Mouse (Mus musculus) heart, embryonic 16.5 days (tissue): ENCODE measurements around the gene Pik3cb. TPM values are rescaled to one million over a fixed set of nuclear protein-coding genes. Genes with fewer than 3 reads are reported as not detected.

Experiments
- ATAC-seq: fragments of 200-750 bp; cut with Nextera tagmentation; replicated peaks from 2 replicates; pipeline ENCODE4 v1.8.0; 2017; ENCODE audit warnings: moderate number of reproducible peaks; ENCODE audit not compliant: insufficient read depth, low FRiP score; ENCODE audit errors: extremely low read depth
- H3K27ac ChIP-seq: fragments of 300-500 bp; sonication (generic); 2 replicates; pipeline ENCODE4 v1.5.1; 2014; ENCODE audit warnings: mild to moderate bottlenecking, low read length, control low read depth, moderate library complexity
- H3K27me3 ChIP-seq: fragments of 300-500 bp; sonication (generic); 2 replicates; pipeline ENCODE4 v1.6.1; 2014; ENCODE audit warnings: low read length, mixed read lengths; ENCODE audit not compliant: control insufficient read depth, insufficient read depth
- H3K36me3 ChIP-seq: fragments of 300-500 bp; sonication (generic); 2 replicates; pipeline ENCODE4 v1.6.1; 2014; ENCODE audit not compliant: control insufficient read depth, insufficient read depth
- H3K4me1 ChIP-seq: fragments of 300-500 bp; sonication (generic); 2 replicates; pipeline ENCODE4 v1.6.1; 2014; ENCODE audit warnings: low read length, mixed read lengths; ENCODE audit not compliant: control insufficient read depth, insufficient read depth
- H3K4me2 ChIP-seq: fragments of 300-500 bp; sonication (generic); 2 replicates; pipeline ENCODE4 v1.6.1; 2014; ENCODE audit warnings: low read depth, mild to moderate bottlenecking, control low read depth, low read length
- H3K4me3 ChIP-seq: fragments of 300-500 bp; sonication (generic); 2 replicates; pipeline ENCODE4 v1.5.1; 2014; ENCODE audit warnings: mild to moderate bottlenecking, control low read depth, low read length
- H3K9ac ChIP-seq: fragments of 300-500 bp; sonication (generic); 2 replicates; pipeline ENCODE4 v1.6.1; 2014; ENCODE audit warnings: low read length, control low read depth
- H3K9me3 ChIP-seq: fragments of 300-500 bp; sonication (generic); replicated peaks from 2 replicates; pipeline ENCODE4 v1.6.1; 2016; ENCODE audit warnings: low read length; ENCODE audit not compliant: control insufficient read depth
- WGBS: fragments of 180-500 bp; shearing (Covaris S2); extraction: QIAGEN DNeasy Blood & Tissue Kit; methylation state at CpG from one replicate; pipeline ENCODE4 v1.1.7; 2014; 5-methylcytosine and 5-hydroxymethylcytosine counted together
- polyA plus RNA-seq: library from polyadenylated mRNA; unstranded; fragments of >200 nt; fragmentation: Nextera tagmentation; extraction: Ambion mirVana; gene quantifications from 2 replicates; pipeline ENCODE4 v1.2.1, GENCODE M21; 2015

The Pik3cb gene
- polyA plus RNA-seq, 1 experiment from 2014 or later, result 0.98 TPM

- Histone ChIP-seq H3K4me1 (no peaks in the 10 kb centered on the region), H3K9ac (no peak overlapping the region), H3K27ac (no peak overlapping the region), H3K4me2 (no peak overlapping the region), H3K27me3 (no peaks in the 10 kb centered on the region), H3K9me3 (no peaks in the 10 kb centered on the region), H3K36me3 (no peaks in the 10 kb centered on the region), H3K4me3 (no peak overlapping the region)
- ATAC-seq, result no peak
- 78% methylated on average over 6 of the region's 6 CpGs for WGBS
Observed at GRCm38 (mm10) chr9:99017679-99018078, 122.7 kb downstream of the Pik3cb start.

GRCm38 (mm10) chr9:99016759-99017158 is 123.7 kb downstream of the Pik3cb start:
- no peak for ATAC-seq

DNA sequence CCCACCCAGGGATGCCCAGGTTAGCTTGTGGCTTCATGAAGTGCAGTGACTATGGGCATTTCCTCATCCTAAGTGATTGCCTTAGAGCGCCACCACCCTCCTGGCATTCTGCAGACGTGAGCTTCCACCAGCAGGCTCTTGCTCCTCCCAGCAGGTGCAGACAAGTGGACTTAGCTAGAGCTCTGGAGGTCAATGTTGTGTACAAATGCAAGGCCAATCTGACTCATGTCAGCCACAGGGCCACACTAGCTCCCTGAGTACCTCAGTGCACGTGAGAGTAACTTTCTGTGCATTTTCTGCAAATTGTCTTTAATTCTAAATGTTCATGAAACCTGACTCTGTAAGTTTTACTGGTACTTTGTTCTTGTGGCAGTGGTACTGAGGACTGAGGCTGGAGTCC is 124.1 kb downstream of the Pik3cb start:
- ATAC-seq, result no peak
- Histone ChIP-seq H3K4me2 (no peak overlapping the region), H3K27ac (no peak overlapping the region), H3K9ac (no peak overlapping the region), H3K27me3 (no peaks in the 10 kb centered on the region), H3K4me1 (no peaks in the 10 kb centered on the region), H3K4me3 (no peak overlapping the region), H3K9me3 (no peaks in the 10 kb centered on the region), H3K36me3 (no peaks in the 10 kb centered on the region)
- WGBS, result 65% methylated on average over 3 of the region's 3 CpGs

More at GRCm38 (mm10) chr9:99016759-99017158, 123.7 kb downstream of the Pik3cb start:
- Histone ChIP-seq H3K4me3 (no peak overlapping the region), H3K4me2 (no peak overlapping the region), H3K9ac (no peak overlapping the region), H3K4me1 (no peaks in the 10 kb centered on the region), H3K27ac (no peak overlapping the region), H3K9me3 (no peaks in the 10 kb centered on the region), H3K27me3 (no peaks in the 10 kb centered on the region), H3K36me3 (no peaks in the 10 kb centered on the region)
- WGBS, result 63% methylated on average over 3 of the region's 3 CpGs

DNA sequence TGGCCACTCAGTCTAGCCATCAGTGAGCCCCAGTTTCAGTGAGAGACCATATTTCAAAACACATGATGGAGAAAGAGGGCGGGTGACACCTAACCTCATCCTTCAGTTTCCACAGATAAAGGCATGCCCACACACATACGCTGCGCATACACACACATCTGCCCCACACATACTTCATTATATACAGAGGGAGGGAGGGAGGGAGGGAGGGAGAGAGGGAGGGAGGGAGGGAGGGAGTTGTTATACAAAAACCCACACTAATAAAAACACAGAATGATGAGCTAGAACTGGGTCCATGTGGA is 130.6 kb downstream of the Pik3cb start:
- WGBS, result 90% methylated on average over 3 of the region's 3 CpGs
- Histone ChIP-seq H3K27ac (no peak overlapping the region), H3K4me2 (no peak overlapping the region), H3K4me1 (peaks cover 3% of the 10 kb centered on the region; the same call in 1 of the 2 replicates), H3K9ac (no peak overlapping the region), H3K4me3 (no peak overlapping the region), H3K36me3 (peaks cover 4% of the 10 kb centered on the region), H3K27me3 (no peaks in the 10 kb centered on the region), H3K9me3 (no peaks in the 10 kb centered on the region)
- ATAC-seq, result no peak

GRCm38 (mm10) chr9:99009069-99009897 is 131.1 kb downstream of the Pik3cb start:
- WGBS, result 60% methylated on average over 12 of the region's 12 CpGs
- no peak overlapping the region for H3K9ac ChIP-seq
- no peak overlapping the region for H3K27ac ChIP-seq
- H3K4me3 ChIP-seq, result no peak overlapping the region
- no peaks in the 10 kb centered on the region for H3K27me3 ChIP-seq
- peaks cover 4% of the 10 kb centered on the region for H3K36me3 ChIP-seq
- no peaks in the 10 kb centered on the region for H3K9me3 ChIP-seq
- H3K4me1 ChIP-seq, result peaks cover 3% of the 10 kb centered on the region; the same call in 1 of the 2 replicates
- no peak overlapping the region for H3K4me2 ChIP-seq
- no peak for ATAC-seq

DNA sequence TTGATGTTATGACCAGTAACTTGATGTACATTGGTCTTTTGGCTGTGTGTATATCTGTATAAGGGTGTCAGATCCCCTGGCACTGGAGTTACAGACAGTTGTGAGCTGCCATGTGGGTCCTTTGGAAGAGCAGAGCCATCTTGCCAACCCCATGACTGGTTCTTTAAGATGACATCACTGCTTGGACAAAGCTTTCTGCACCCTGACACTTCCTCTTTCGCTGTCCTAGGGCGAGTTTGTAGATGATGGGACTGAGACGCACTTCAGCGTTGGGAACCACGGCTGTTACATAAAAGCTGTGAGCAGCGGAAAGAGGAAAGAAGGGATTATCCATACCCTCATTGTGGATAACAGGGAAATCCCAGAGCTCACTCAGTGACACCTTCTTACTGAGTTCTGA is 139.1 kb downstream of the Pik3cb start:
- H3K4me2 ChIP-seq, result no peak overlapping the region
- H3K27me3 ChIP-seq, result no peaks in the 10 kb centered on the region
- H3K27ac ChIP-seq, result no peak overlapping the region
- no peak overlapping the region for H3K4me3 ChIP-seq
- H3K36me3 ChIP-seq, result peaks cover 14% of the 10 kb centered on the region
- no peak for ATAC-seq
- WGBS, result 90% methylated on average over 6 of the region's 6 CpGs
- H3K4me1 ChIP-seq, result no peaks in the 10 kb centered on the region
- H3K9me3 ChIP-seq, result no peaks in the 10 kb centered on the region
- no peak overlapping the region for H3K9ac ChIP-seq

GRCm38 (mm10) chr9:98999881-99000339 is 140.5 kb downstream of the Pik3cb start:
- no peak overlapping the region for H3K4me2 ChIP-seq
- H3K9ac ChIP-seq, result no peak overlapping the region
- no peak overlapping the region for H3K4me3 ChIP-seq
- no peaks in the 10 kb centered on the region for H3K4me1 ChIP-seq
- H3K36me3 ChIP-seq, result peaks cover 10% of the 10 kb centered on the region
- no peaks in the 10 kb centered on the region for H3K9me3 ChIP-seq
- WGBS, result 64% methylated on average over 9 of the region's 9 CpGs
- no peaks in the 10 kb centered on the region for H3K27me3 ChIP-seq
- no peak for ATAC-seq
- H3K27ac ChIP-seq, result no peak overlapping the region

DNA sequence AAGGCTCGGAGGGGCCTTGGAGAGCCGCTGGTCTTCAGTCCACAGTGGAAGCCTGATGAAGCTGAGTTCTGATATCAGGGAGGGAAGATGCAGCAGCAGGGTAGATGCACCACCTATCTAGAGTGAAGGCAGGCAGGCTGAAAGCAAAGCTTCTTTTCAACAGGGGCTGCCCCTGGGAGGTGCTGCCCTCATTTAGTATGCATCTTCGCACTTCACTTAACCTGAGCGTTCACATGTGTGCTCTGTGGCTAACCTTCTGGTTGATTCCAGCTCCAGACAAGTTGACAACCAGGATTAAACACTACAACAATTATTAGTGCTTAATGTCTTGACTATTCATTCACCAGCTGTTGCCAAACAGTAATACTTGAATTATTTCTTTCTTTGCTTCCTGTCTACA is 146.3 kb downstream of the Pik3cb start:
- ATAC-seq, result no peak
- no peaks in the 10 kb centered on the region for H3K9me3 ChIP-seq
- H3K36me3 ChIP-seq, result 0 out of 2 replicates have a peak, but pooled peaks cover 5% of the 10 kb centered on the region
- H3K4me1 ChIP-seq, result no peaks in the 10 kb centered on the region
- 93% methylated on average over 4 of the region's 4 CpGs for WGBS
- no peaks in the 10 kb centered on the region for H3K27me3 ChIP-seq
- no peak overlapping the region for H3K27ac ChIP-seq
- no peak overlapping the region for H3K9ac ChIP-seq
- no peak overlapping the region for H3K4me3 ChIP-seq
- no peak overlapping the region for H3K4me2 ChIP-seq

DNA sequence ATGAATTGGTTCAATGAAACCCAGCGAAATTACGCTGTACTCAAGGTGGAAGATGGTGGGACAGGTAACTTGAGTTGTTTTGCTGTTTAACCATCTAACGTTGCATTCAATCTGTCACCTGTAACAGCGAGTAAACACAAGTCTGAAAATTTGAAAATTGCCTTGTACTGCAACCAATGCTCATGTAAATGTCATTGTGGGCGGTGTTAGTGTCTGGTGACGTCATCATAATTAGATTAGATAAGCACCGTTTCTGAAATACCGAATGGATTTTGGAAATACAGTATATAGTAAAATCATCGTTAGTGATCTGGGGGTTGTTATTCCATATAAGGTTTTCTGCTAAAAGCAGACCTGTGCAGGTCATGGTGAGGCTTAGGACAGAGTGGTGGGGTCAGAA is 153.3 kb downstream of the Pik3cb start:
- Histone ChIP-seq H3K9me3 (no peaks in the 10 kb centered on the region), H3K27ac (no peak overlapping the region), H3K36me3 (no peaks in the 10 kb centered on the region), H3K9ac (peak overlapping the region; percentile 89), H3K4me1 (peaks cover 4% of the 10 kb centered on the region), H3K27me3 (peaks cover 10% of the 10 kb centered on the region), H3K4me2 (peak overlapping the region; percentile 94), H3K4me3 (peak overlapping the region; percentile 96)
- ATAC-seq, result no peak
- WGBS, result 41% methylated on average over 9 of the region's 9 CpGs
